Mouse (Mus musculus) c-Kit-positive CD71-positive TER-119-negative erythroid progenitor cells, embryonic 14.5 days (primary cell): ENCODE data around the gene Psen2.

Experiments used
- DNase-seq: peaks from one replicate; pipeline ENCODE4 v3.0.0-alpha.2; 2013; ENCODE audit warnings: low read depth

Gene Psen2

DNA sequence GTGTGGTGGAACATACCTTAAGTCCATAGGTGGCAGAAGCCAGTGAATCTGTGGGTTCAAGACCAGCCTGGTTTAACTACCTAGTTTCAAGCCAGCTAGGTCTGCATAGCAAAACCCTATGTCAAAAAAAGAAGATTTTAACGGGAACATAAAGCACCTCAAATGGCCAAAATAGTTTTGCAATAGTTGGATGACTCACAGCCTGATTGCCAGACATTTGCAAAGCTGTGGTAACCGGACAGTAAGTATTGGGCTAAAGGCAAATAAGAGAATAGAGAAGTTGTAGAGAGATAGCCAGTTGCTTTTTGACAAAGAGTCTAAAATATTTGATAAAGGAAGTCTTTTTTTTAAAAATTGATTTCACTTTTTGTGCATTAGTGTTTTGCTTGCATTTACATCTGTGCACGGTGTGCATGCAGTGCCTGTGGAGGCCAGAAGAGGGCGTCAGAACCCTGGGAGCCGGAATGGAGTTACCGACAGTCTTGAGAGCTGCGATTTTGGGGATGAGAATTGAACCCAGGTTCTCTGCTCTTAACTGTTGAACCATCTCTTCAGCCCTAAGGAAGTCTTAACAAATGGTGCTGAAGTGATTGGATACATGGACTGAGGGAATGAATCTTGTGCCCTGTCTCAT is at the start of gene Psen2:
TSS of gene Psen2 (minus strand) at position 75 of the 634 bp plus-strand sequence.
- DNase-seq: no peak

DNA sequence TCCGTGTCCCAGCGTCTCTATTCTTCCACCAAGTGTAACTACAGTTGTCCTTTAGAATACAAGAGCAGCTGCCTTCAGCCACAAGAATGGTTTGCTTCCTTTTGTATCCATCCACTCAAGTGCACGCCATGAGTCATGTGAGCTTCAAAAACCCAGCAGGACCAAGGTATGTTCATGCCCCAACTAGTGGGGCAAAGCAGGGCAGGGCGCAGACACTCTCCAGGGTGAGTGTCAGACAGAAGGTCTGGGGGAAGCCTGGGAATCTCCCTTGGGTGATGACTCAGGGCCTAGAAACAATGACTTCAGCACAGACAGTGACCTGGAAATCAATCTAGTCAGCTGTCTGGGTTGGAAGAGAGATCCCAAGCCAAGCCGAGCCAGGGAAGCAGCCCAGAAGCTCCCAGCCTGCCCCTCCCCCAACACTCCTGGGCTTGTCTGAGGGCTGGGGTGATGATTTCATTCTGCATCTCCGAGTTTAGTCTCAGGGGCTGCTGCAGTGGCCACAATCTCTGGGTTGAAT is 49.6 kb upstream of the Psen2 start:
- no peak for DNase-seq

DNA sequence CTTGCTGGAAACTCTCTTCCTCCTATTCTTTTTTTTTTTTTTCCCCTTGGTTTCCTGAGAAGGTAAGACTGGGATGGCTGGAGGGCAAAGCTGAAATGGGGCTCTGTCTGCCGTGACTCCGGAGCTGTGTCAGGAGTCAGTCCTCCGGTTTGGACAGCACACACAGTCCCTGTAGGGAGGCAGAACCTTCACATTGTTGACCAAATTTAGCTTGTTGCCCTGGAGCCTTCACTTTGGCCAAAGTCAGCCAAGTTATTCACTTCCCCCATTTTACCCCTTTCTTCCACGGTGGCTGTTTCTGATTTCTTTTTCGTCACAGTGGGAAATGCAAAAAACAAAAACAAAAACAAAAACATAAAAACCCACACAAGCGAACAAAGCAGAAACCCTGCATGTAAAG is 49.0 kb upstream of the Psen2 start:
- no peak for DNase-seq

DNA sequence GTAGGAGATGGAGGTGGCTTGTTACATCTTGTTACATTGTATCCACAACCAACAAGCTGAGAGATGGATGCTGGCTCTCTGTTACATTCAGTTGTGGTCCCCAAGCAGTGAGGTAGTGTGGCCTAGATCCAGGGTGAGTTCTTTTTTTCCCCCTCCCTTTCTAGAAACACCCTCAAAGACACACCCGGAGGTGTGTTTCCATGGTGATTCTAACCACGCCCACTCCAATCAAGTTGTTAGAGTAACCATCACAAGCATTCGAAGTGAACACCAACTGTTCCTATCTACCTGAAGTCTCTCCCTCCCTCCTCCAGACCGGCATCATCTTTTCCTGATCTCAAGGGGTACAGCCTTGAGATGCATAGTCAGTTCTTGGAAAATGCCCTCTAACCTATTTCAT is 45.7 kb upstream of the Psen2 start:
- DNase-seq: no peak

DNA sequence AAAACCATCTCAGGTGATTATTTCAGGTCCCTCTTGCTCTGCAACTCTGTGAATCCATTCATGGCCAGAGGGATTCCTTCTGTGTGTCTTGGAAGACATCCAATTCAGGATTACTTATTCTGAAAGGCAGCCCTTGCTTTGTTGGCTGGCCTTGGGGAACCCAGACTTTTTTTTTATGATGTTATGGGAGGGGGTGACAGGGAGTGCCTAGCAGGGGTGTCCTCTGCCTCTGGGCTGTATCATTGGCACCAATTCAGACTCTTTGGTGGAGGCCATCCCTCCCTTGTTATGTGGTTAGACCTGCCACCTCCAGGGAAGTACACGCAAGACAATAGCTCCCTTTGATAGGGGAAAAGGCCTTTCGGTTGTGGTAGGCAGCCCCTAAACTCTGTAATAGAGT is 44.4 kb upstream of the Psen2 start:
- no peak for DNase-seq

DNA sequence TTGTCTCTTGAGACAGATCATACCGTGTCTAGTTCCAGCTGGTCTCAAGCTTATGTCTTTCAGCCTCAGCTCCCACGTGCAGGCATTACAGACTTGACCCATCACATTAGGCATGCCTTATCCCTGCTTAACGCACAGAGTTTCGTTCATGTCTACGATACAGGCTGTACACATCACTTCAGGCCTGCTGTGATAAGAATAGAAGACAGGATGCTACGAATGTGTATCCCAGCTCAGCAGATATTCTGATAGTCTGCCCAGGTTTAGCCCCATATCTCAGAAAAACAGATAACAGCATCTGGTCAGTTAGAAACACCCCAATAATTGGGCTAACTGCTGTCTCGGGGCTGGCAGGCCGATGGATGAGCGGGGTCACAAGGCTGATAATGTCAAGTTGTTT is 43.7 kb upstream of the Psen2 start:
- no peak for DNase-seq

DNA sequence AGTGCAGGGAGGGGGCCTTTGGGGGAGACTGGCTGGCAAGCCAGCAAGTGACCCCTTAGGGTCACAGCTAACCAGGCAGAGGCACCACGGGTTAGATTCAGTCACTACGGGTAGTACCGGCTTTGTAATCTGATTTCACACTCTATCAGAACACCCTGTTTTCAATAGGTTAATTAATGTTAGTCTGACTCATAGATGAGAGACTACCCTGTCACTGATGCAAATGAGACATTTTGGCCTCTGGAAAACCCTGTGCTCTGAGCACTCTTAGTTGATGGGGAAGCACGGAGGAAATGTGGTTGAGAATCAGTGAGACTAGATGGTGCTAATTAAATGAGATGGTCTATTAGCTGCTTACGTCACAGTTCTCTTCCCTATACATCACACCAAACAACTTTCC is 40.4 kb upstream of the Psen2 start:
- DNase-seq: no peak

DNA sequence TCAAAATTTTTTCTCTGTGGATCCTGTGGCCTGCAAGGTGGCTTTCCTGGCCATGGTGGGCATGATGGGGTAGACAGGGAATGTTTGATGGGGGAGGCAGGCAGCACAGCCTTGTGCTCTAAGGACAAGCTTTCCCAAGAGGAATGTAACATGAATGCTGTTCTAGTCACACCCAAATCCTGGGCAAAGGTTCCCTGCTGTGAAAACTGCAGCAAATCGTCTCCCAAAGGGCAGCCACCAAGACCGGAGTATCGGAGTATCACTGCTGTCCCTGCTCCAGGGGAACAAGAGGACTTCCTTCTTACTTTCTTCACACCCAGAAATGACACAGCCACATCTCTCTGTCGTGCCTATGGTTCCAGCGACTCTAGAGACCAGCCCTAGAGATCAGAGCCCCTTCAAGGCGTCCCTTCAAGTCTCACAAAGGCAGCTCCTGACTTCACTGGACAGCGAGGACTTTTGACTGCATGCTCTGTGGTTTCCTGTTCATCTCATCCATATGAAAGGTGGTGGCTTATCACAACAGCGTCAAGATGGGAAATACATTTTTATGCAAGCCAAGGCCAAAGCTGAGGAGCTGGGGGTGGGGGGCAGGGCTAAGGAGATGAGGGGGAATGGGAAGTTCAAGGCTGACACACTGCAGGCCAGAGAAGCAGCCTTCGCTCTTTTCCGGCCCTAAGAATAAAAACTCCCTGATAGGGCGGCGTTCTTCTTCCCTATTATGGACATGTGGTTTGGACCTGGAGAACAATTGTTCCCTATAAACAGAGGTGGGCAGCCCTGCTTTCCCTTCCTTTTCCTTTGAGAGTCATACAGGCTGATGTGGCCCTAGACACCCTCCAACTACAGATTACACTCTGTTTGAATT is 39.2 kb upstream of the Psen2 start:
- no peak for DNase-seq

DNA sequence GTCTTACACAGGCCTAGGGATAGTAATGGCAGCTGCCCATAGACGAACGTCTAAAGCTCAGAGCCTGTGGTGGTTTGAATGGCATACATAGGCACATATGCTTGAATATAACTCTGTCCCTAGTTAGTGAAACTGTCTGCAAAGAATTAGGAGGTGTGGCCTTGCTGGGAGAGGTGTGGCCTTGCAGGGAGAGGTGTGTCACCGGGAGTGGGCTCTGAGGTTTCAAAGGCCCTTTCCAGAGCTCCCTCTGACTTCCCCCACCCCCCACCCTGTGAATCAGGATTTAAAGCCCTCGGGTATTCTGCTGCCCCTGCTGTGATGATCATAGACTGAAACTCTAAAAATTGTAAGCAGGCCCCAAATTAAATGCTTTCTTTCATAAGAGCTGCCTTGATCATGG is 37.8 kb upstream of the Psen2 start:
- no peak for DNase-seq

DNA sequence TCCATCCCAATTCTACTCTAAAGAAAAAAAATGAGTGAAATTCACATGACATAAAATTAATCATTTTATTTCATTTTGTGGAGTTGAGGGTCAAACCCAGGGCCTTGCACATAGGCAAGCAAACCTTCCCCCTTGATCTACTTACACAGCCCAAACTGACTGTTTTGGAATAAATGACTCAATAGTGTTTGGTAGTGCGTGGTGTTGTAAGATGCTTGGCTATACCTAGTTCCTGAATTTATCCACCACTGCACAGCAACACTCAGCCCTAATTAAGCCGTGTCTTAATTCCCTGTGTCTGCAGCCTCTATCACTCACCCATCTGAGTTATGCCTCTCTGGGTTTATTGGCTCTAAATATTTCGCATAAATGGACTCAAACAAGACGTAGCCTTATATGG is 37.1 kb upstream of the Psen2 start:
- no peak for DNase-seq

DNA sequence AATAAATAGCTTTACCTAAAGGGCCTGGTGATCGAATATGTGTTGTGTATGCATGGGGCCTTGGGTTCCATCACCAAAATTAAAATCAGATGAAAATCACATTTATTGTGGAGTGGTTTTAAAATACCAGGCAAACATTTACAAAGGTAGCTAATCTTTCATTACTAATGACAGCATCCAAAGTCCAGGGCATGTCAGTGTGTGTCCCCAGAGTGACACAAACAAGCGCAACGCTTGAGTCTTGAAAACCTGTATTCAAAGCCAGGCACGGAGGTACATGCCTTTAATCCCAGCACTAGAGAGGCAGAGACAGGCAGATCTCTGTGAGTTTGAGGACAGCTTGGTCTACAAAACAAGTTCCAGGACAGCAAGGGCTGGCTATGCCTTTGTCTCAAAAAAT is 36.5 kb upstream of the Psen2 start:
- DNase-seq: no peak

DNA sequence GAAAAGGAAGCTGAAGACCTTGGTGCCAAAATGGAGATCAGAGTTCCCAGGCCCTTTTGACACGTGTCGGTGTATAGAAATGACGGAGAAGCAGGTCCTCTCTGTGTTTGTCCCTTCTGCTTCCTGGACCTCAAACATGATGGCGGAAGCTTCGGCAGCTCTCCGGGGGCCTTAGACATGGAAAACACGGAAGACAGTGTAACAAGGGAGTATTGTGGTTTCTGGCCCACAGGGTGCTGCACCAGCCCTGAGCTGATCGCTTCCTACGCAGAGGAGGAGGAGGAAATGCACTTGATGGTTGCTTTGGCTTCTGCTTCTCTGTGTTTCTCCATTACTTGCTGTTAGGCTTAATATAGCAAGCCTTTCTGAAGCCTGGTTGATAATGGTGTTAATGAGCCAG is 32.9 kb upstream of the Psen2 start:
- no peak for DNase-seq

DNA sequence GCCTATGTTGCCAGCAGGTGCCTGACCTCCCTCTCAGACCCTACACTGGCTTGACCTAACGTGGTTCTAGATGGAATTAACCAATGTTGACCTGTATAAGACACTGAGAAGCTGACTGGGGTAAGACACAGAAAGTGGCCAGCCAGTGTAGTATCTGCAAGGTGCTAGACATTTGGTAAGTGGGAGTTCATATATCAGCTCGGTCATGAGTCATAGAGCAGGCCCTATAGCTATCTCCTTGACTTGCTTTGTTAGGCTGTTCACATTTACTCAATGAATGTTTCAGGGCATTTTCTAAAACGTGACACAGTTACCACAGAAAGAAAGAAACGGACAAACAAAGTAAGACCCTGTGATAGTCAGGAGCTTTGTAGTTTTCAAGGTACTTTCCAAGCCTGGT is 27.1 kb upstream of the Psen2 start:
- DNase-seq: no peak

DNA sequence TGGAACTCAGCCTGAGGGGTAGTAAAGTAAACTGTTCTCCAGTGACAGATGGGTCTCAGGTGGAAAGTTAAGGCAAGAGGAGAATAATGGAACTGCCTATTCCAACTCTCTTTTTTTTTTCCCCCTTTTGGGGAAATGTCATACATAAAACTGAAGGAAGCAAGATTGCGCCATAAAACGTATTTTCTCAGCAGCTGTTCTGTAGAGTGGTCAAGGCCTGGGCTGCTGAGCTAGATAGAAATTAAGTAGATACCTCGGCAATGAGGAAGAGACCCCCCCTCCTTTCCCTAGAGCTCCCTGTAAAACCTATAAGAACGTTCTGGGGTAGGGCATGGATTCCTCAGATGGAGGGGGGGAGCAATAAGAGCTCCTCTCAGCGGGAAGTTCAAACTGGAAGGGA is 26.6 kb upstream of the Psen2 start:
- DNase-seq: no peak

DNA sequence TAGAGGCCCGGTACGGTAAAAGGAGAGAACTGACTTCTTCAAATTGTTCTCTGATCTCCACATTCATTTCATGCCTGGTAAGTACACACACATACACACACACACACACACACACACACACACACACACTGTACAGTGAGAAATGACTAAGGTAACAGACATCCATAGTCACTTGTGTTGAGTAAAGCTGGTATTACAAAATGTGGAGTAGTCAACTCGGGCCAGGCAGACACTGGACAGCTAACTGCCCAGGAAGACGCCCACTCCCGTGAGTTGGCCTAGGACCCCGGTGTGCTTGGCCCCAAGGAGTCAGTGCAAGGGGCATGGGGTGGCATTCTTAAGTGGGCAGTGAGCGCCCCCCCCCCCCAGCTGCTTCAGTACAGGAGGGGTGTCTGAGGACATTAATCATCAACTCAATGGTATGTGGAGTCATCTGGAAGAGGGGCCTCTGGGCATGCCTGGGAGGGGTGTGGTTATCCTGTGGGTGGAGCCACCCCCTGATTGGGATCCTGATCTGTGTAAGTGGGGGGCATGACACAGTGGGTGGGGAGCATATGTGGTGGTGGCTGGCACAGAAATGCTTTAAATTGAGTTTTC is 25.7 kb upstream of the Psen2 start:
- no peak for DNase-seq

DNA sequence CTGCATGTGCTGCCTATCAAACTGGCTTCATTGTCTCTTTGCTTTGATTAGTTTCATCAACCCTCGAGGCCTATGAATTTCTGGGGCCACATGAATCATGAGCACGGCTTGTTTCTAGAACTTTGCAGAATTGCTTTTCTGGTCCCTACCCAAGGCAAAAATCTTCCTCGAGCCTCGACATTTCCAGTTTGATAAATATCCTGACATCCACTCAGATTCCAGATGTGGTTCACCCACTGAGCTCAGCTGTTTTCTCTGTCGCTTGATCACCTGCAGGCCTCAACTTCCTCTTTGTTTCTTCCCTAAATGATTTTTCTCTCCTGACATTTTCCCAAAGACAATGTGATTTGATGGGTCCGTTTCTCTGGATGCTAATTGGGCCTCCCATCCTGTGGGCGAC is 25.0 kb upstream of the Psen2 start:
- no peak for DNase-seq

DNA sequence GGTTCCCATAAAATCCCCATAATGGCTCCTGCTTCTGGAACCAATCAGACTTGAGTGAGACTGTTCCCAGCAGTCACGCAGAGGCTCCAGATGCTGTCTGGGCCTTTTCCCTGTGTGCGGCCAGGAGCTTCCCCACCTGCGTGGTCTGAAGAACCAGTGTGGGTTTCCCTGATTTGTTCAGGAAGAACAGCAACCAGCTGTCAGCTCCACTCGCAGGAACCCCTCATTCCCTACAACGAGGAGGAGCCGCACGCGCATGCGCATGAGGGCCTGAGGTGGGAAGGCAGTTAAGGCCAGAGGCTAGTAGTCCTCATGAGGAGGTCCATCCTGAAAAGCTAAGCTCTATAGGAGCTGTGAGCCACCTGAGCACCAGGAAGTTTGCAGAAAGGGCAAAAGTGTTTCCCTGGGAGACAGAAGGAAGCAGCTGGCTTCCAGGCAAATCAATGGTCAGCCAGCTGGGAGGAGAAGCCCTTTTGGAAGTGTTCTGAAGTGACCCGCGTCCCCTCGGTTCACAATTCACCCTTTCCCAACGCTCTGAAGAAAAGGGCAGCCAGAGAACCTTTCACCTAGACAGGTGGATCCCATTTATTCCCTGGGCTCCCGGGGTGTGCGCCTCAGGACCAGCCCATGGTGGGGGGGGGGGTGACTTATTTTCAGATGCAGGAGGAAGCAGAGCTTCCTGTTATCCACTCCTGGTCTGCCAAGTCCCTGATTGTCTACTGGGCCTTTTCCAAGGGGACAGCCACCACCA is 23.0 kb upstream of the Psen2 start:
- DNase-seq: no peak

DNA sequence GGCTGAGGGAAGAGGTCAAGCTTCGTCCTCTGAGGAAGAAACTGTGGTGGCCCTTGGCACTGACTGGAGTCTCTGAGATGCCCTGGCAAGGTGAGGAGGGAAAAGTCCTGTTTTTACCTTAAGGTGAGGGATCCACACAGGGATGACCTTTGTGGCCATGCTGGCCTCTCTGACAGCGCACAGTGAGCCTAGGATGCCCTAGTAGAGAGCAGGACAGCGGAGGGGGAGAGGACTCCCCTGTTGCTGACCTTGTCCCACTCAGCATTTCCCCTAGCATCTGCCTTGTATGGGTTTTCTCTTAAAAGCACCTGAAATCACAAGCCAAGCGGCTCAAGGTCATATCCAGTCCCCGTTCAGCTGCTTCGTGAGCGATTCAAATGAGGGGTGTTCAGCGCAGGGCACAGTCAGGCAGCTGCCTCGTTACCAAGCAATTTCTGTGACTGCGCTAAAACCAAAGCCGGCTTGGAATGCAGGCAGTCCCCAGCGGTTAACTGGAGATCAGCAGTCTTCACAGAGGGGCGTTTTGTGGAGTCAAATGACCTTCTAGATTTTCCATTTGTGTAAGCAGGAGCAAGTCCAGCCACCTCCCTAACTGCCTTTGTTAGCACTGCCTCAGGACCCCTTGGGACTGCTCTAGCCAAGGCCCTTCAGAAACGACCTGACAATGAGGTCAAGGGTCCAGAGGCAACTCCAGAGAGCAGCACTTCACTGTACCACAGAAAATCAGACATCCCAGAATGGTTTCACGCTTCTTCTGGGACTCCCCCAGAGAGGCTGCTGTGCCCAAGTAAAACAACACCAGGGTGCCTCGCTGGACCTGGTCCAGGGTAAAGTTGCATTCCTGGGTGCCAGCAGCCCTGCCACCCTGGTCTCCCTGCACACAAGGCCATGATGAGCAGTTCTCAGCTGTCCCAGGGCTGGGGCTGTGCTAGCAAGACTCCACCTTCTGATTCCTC is 20.9 kb upstream of the Psen2 start:
- no peak for DNase-seq

DNA sequence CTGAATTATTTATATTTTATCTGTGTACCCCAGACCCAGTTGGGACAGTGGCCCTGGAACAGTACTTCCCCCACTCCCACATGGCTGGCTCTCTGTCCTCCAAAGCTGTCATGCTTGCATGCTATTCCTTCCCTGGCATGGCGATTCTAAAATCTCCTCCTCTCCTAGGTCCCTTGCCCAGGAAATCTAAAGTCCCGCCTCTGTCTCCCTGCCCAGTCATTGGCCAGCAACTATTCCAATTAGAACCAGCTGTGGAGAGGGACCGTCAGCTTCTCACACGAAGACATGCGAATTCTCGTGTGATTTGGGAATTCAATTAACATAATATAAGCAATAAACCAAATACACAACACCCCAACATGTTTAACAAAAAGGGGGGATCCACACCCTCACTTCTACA is 19.3 kb upstream of the Psen2 start:
- DNase-seq: no peak

DNA sequence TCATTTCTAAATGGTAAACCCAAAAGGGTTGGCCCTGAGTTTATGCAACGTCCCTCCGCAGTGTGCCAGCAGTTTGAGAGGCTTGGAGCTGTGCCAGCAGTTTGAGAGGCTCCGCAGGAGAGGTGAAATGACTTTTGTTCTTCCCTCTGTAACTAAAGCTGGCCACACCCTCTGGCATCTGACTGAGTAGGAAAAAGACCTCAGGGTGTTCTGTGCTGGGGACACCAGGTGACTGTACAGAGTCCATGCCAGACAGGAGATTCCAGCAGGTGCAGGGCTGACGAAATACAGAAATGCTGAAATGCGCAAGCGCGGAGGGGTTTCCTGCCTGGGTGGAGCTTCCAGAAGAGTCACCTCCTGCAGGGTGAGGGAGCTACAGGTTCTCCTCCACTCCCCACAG is 16.4 kb upstream of the Psen2 start:
- DNase-seq: no peak

DNA sequence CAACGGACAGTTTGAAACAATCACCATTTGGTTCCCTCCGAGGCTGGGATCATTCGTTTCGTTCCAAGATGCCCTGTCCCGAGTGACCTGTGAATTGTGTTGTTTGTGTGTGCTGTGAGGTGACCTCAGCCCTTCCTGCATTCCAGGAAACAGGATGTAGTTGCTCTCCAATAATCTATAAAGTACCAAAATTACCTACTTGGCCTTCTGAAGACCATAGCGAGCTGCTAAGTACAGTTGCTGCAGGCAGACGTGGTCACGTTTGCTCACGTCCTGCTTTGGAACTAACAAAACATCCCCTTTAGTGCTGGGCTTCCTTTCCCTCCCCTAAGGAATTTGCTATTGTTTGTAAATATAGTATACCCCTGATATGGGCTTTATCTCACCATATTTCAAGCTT is 14.3 kb upstream of the Psen2 start:
- DNase-seq: no peak
